Mouse (Mus musculus) brain, embryonic 14.5 days (tissue): ENCODE data around the gene Csrnp3.

Source experiments
- CTCF ChIP-seq: fragments of 200-500 bp; IDR thresholded peaks from 2 replicates; pipeline ENCODE4 v1.5.1; 2012; ENCODE audit warnings: inconsistent platforms, mild to moderate bottlenecking, moderate library complexity, borderline replicate concordance; ENCODE audit not compliant: insufficient read depth, insufficient read length; ENCODE audit errors: extremely low read depth
- POLR2A ChIP-seq: fragments of 200-500 bp; IDR thresholded peaks from 2 replicates; pipeline ENCODE4 v1.6.1; 2012; ENCODE audit warnings: mild to moderate bottlenecking, inconsistent platforms, borderline replicate concordance; ENCODE audit not compliant: poor library complexity, insufficient read depth, insufficient read length, severe bottlenecking; ENCODE audit errors: extremely low read depth

- TF ChIP-seq CTCF (no peak), POLR2A (no peak)
Measured at GRCm38 (mm10) chr2:65897084-65897483, 51.5 kb downstream of the Csrnp3 start.
